Mouse (Mus musculus) heart, postnatal 10 days (tissue): ENCODE data around the gene Rpl27. TPM values are rescaled to one million over a fixed set of nuclear protein-coding genes. Genes with fewer than 3 reads are reported as not detected.
"Not testable (repeated sequence)": the region's sequence is repeated elsewhere in the genome, so short reads cannot be mapped to it uniquely, and the experiment has no call there.

Experiments
- DNase-seq, 2 experiments: peaks; one replicate each; pipeline ENCODE4 v3.0.0; 2021
- intact Hi-C: fragments of 180-260 bp; cut with DNase I; formaldehyde crosslinking; loops from one replicate; pipeline ENCODE4 v1.15.1; 2025
- total RNA-seq, 2 experiments: library from RNA; stranded (reverse); gene quantifications; 2 replicates each; pipeline ENCODE4 v1.2.3; 2021

The Rpl27 gene
- total RNA-seq: 10 to 100 TPM; 63.3 to 68.3 TPM

DNA sequence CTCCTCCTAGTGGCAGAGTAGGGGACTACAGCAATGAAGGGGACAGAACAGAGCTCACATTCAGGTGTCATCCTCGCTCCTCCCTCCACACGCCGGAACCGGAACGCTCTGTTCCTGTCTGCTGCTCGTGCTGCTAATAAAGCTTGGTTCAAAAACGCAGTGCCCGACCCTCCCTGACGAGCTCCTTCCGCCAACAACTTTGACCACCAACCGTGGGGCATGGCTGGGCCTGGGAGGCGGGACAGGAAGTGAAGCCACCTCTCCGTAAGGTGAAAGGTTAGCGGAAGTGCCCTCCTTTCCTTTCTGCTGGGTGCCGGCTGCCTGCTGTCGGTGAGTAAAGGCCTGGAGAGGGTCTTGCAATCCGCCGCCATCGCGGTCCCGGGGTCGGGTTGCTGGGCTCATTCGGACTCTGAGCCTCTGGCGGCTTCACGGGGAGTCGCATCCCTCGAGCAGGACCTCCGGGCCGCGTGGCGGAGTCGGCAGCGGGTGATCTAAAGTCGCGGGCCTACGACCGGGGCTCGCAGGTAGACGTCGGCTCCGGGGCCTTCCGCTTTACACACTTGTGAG is at the start of gene Rpl27:
Gene Rpl27, plus strand, starts transcription at position 172 of the 567 bp plus-strand sequence.
- peak; percentile 98 for DNase-seq
- intact Hi-C loops: no loop called here

DNA sequence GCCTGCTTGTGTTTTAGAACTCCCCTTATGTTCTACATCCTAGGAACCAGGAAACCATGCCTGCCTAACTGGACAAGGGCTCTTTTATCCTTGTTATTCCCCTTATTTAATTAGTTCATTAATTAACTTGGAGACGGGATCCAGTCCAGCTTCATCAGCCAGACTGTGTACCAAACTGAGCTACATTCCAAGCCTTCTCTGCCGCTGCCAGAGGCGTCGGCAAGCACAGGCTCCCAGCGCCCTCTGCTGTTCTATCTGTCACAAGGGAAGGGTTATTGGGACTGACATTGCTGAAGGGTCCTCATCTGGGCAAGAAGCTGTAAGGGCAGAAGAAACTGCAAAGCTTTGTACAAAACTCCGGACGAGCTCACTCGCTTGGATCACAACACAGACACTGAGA is 47.0 kb upstream of the Rpl27 start:
- intact Hi-C loops: loop anchor here (1.0 to 5.0 kb wide), 2 partner anchors 72 to 183 kb away; no protein-coding TSS in a partner anchor
- peak; percentile 82 to 89 for DNase-seq

DNA sequence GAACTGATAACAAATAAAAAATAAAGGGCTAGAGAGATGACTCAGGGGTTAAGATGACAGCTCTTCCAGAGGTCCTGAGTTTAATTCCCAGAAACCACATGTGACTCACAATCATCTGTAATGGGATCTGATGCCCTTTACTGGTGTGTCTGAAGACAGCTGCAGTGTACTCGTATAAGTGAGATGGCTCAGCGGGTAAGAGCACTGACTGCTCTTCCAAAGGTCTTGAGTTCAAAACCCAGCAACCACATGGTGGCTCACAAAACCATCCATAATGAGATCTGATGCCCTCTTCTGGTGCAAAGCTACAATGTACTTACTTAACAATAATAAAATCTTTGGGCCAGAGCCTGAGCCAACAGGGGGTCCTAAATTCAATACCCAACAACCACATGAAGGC is 26.8 kb upstream of the Rpl27 start:
- intact Hi-C loops: no loop called here

DNA sequence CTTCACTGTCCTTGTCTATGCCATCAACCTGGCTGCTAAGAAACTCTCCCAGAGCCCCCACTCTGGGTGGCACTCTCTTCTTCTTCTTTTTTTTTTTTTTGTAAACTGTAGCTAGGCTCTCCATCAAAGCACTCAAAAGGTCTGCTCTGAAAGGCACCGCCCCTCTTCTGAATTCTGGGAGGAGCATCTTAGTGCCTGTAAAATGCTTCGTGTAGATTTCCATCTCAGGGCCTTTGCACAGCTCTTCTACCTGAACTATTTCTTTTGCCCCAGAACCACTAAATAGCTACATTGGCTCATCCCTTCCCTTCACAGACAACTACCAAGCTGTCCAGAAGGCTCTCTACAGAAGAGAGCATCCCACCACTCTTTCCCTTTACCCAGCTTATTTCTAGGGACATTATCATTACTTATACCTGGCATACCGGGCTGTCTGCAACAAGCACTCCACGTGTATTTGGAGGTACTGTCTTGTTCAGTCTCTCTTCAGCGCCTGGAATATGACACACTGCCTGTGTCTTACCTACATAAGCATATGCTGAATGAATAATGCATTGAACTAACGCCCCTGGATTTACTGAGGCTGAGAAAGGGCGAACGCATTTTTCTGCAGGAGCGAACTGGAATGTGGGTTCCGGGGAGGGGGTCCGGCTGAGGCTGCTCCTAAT is 25.5 kb upstream of the Rpl27 start:
- no peak for DNase-seq
- intact Hi-C loops: no loop called here

More for the DNA sequence above, 26.8 kb upstream of the Rpl27 start:
- DNase-seq: no peak

DNA sequence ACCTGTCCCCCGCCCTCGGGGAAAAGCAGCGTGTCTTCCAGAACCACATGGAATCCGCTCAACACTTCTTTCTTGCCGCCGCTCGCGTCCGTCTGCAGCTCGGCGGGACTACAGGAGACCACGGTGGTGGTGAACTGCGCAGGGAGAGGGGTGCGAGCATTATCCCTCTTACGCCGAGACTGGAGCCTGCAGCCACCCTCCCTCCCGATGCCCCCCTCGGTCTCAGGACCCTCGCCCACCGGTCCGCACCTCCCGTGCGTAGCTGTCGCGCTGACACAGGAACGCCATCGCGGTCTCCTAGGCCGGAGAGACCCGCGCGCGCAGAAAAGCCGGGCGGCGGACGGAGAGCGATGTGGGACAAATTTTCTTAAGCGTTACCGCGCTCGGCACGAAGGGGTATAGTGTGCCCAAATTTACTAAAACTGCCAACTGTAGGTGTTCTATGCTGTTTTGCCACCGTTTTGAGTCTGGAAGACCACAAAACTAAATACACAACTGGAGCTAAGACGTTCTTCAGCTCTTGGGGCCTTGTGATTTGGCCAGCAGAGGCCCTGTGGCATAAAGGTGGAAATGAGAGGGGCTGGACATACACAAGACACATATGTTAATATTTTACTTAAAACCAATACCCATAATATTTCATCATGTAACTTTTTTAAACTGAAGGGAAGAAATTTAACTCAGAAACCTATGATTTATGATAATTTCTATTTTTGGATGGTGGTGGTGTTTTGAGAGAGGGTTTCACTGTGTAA is 24.8 kb upstream of the Rpl27 start, which contains the start of gene Aarsd1:
Gene Aarsd1, minus strand, starts transcription at position 515 of the 755 bp plus-strand sequence.
- intact Hi-C loops: no loop called here
- DNase-seq: peak; percentile 91 to 93

DNA sequence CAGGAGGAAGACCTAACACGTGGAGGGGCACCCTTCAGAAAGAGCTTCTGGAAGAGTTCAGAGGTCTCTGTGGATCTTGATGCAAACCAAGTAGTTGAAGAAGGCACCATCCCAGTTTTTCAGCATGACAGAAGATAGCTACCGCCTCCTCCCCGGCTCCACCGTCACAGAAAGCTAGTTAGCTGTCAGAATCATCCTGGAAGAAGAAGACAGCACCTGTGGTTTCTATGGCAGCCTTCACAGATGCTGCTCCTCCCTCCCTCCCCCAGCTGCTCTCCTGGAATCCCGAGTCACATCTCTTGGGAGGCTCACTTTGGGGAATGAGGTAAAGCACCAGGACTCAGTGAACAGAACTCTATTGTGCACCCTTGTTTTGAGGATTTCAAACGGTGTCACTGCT is 23.1 kb upstream of the Rpl27 start:
- DNase-seq: no peak
- intact Hi-C loops: no loop called here

DNA sequence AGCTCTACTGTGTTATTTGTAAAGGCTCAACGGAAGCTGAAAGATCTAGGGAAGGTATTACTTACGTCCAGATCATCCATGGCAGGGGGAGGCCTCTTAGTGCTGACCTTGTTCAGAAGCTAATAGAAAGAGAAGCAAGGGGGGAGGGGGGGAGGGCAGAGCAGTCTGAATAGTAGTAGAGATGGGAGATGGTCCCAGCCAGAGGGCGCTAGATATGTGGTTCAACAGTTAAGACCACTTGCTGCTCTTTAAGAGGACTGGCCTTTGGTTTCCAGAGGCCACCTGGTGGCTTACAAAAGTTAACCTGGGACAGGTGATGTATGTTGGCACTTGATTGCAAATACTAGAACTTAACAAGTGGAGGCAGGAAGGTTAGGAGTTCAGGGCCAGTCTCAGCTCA is 22.5 kb upstream of the Rpl27 start:
- DNase-seq: no peak
- intact Hi-C loops: no loop called here

DNA sequence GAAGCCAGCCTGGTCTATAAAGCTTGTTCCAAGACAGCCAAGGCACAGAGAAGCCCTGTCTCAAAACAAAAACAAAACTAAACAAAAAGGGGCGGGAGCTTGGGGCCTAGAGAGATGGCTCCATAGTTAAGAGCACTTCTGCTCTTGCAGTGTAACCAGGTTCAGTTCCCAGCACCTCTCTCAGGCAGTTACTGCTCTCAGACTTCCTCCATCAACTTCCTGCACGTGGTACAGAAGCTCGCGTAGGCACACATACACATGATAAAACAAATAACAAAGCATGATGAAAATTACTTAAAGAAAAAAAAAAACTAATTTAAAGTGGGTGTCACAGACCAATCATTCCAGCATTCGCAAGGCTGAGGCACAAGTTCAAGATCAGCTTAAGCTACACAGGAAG is 21.9 kb upstream of the Rpl27 start:
- no peak for DNase-seq

DNA sequence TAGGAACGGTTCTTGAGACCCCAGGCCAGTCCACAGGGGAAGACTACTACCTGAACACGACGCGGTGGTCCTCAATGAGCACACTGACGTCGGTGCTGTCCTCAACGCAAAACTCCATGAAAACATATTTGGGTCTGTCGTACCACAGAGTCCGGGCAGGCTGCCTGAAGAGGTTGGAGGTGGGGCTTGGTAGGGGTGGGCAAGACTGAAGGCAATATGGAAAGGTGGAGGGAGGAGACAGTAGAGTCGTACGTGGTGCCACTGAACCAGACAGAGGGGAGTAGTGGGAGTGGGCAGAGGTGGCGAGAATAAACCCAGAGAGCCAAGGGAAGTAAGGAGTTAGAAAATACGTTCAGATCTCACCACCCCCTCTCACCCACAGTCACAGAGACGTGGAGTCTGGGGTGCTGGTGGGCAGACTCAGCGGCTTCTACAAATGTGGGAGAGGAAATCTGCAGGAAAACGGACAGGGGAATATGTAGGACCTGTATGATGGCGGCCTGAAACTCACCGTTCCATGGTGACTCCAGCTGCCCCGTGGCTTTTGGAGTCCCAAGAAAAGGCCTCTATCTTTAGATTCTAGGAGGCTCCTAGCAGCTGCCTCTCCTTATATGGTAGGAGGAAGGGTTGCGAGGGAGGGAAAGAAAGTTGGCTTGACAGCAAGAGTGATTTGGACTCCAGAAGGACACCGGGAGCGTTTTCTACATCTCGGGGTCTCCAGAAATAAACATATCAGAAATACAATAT is 17.8 kb upstream of the Rpl27 start, which contains the start of gene Gm27029:
Gene Gm27029, minus strand, starts transcription at position 692 of the 747 bp plus-strand sequence.
- intact Hi-C loops: no loop called here
- DNase-seq: peak; percentile 52 to 54

More for the DNA sequence above, 21.9 kb upstream of the Rpl27 start:
- intact Hi-C loops: no loop called here

DNA sequence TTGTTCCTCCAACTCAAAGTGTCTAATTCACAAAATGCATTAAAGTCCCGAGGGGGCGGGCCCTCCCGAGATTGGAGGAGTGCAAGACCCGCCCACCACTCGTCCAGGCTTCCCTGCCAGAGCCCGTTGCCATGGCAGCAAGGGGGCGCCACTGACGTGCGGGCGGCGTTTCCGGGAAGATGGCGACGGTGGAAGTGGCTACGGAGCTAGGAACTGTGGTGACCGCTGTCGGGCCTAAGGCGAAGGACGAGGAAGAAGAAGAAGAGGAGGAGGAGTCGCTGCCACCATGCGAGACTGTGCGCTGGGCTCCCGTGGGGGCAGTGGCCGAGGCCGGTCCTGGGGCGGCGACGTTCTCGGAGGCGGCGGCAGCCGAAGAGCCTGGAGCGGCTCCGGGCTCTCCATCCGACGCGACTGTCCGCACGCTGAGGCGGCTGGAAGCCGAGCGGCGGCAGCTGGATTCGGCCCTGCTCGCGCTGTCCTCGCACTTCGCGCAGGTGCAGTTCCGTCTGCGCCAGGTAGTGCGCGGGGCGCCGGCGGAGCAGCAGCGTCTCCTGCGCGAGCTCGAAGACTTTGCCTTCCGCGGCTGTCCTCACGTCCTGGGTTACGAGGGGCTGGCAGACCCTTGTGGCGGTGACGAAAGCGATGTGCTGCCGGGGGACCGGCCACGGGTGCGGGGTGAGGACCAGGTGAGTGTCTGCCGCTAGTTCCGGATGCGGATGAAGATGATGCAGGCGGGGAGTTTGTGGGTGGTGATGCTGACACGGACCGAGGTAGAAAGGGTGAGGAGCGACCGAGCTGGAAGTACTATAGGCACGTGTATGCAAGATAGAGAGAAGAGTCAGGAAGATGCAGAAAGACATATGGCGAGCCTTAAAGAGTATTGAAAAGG is 16.9 kb upstream of the Rpl27 start, which contains the start of the genes Rundc1 and Ptges3l:
Gene Rundc1, plus strand, starts transcription at position 161 of the 889 bp plus-strand sequence.
Gene Ptges3l, minus strand, starts transcription at position 409 of the 889 bp plus-strand sequence.
- intact Hi-C loops: no loop called here
- peak; percentile 99 for DNase-seq

DNA sequence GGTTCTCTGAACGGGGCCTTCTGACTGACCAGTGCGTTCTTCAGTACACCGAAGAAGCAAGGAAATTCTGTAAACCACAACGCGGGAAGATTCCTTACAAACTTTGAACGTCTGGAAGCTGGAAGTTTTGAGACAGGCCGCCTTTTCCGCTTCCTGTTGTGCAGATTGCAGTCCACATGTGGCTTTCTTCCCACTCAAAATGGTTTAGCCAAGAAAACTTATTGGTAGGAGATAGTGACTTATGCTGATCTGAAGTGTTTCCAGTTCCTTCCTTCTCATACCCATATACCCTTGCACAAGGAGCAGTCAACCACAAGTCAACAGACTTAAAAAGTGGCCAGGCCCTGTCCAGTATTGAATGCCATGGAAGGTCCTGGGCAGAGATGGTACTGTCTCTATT is 15.9 kb upstream of the Rpl27 start:
- no peak for DNase-seq
- intact Hi-C loops: no loop called here

DNA sequence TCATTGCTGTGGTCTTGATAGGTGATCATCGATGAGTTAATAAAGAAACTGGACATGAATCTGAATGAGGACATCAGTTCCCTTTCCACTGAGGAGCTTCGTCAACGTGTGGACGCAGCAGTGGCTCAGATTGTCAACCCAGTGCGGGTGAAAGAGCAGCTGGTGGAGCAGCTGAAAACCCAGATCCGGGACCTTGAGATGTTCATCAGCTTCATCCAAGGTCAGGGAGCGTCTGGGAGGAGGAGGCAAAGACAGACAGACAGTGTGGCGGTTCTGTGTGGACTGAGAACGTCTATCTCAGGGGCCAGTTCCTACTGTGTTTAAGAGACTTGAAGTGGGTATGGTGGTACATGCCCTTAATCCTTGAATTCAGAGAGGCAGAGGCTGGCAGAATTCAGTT is 10.8 kb upstream of the Rpl27 start:
- intact Hi-C loops: no loop called here
- no peak for DNase-seq

DNA sequence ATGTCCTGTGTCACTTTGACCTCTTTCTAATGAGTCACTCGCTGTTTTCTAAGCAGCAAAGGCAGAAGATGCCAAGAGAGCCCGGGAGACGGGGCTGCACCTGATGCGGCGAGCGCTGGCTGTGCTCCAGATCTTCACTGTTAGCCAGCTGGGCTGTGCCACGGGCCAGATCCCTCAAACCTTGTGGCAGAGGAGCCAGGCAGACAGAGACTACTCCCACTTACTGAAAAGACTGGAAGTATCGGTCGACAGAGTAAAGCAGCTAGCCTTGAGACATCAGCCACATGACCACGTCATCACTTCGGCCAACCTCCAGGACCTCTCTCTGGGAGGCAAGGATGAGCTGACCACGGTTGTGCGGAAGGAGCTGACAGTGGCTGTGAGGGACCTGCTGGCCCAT is 8.7 kb upstream of the Rpl27 start:
- intact Hi-C loops: no loop called here
- no peak for DNase-seq

DNA sequence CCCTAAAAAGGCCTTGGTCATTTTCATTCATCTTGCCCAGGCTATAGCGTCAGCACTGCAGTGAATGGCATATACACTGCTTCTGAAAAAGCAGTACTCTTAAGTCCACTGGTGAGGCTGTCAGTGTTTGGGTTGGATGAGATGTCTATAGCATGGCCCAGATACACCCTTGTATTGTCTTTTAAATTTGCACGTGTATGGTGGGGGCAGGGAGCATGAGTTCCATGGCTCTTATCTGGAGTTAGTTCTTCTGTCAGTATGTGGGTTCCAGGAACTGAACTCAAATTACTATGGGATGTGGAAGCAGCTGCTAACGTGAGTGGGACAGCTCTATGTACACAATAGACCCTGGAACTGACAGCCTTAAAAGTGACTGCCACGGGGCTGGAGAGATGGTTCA is 6.3 kb upstream of the Rpl27 start:
- intact Hi-C loops: no loop called here
- DNase-seq: no peak

DNA sequence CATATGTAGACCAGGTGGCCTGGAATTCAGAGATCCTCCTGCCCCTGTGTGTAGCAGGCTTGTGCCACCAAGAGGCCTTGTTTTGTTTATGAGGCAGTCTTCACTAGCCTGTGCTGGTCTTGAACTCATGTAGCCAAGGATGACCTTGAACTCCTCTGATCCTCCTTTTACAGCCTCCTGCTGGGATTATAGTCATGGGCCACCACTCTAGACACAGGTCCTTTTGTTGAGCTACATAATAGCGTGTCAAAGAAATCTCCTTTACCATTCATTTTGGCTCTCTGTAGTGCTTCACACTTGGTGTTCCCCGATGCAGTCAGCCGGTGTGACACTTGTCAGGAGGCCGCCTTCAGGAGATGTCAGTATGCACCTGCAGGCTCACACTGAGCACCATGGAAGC is 5.2 kb upstream of the Rpl27 start:
- DNase-seq: no peak
- intact Hi-C loops: no loop called here

DNA sequence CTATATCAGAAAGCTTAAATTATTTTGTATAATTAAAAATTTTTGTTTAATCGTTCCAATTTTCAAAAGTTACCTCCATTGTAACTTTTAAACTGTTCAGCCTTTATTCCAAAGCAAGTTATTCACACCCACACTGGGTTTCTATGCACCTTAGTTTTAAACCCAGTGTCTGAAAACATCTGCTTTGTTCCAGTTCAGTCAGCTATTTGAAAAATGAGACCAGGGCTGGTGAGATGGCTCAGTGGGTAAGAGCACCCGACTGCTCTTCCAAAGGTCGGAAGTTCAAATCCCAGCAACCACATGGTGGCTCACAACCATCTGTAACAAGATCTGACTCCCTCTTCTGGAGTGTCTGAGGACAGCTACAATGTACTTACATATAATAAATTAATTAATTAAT is 4.1 kb upstream of the Rpl27 start:
- DNase-seq, intact Hi-C loops: not testable (repeated sequence)

DNA sequence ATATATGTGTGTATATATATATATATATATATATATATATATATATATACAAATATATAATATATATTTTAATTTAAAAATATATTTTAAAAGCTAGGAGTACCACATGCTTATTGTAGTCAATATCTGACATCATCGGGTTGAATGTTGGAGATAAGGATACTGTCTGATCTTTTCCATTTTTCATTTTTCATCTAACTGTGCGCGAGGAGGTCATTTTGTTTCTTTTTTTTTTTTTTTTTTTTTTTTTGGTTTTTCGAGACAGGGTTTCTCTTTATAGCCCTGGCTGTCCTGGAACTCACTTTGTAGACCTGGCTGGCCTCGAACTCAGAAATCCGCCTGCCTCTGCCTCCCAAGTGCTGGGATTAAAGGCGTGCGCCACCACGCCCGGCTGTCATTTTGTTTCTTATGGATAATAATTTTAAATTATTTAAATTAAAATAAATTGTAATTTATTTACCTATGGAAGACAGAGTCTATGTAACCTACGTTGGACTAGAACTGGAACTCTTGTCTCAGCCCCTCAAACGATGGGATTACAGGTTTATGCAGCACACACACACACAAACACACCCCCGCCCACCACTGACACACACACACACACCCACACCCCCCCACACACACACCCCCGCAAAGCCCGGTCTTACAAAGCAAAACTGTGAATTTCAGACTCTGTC is 510 bp upstream of the Rpl27 start:
- DNase-seq, intact Hi-C loops: not testable (repeated sequence)

DNA sequence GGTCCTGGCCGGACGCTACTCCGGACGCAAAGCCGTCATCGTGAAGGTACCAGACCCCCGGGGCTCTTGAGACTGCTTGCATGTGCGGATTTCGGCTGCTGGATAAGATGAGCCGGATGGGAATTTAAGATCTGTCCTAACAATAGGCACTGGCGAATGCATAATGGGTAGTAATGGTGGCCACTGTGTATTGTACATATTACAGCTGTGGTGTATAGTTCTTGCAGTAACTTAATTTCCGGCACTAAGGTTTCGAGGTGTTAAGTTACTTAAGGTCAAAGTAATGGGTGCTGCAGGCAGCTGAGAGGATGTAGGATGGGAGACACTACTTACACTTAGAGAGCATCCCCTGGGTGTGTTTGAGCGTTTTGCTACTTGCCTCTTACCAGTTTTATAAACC is 662 bp downstream of the Rpl27 start:
- no peak for DNase-seq
- intact Hi-C loops: no loop called here

DNA sequence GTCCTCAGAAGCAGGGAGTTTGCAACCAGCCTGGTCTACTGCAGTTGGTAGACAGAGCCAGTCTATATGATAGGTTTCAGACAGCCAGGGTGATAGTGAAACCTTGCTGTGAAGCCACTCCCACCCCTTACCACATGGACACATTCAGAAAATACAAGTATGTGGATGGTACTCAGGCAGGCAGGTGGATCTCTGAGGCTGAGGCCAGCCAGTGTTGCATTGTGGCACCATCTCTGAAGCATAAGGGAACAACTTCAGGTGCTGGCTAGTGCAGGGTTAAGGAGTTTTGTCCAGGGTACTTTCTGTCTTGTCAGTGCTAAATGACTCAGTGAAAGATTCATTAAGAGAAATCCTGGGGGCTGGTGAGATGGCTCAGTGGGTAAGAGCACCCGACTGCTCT is 4.2 kb downstream of the Rpl27 start:
- DNase-seq: no peak
- intact Hi-C loops: no loop called here
